Mouse (Mus musculus): ENCODE data around the gene Reps1.

GRCm38 (mm10) chr10:18081536-18081935 is 25.9 kb downstream of the Reps1 start:
- TF ChIP-seq CTCF (IDR thresholded peaks at IDR 0.05; ENCODE audit: borderline replicate concordance, control insufficient read depth, extremely low read depth, insufficient read depth, low read length, poor library complexity) (no peak), POLR2A (IDR thresholded peaks at IDR 0.05; ENCODE audit: control insufficient read depth, extremely low read depth, insufficient read depth, low read length, poor library complexity) (no peak)

All from thymus, adult 2 months (tissue).